Mouse (Mus musculus) heart, postnatal 0 days (tissue): ENCODE measurements around the gene Rnls. TPM values are rescaled to one million over a fixed set of nuclear protein-coding genes. Genes with fewer than 3 reads are reported as not detected.

Source experiments
- ATAC-seq: fragments of 200-750 bp; cut with Nextera tagmentation; 2 replicates; pipeline ENCODE4 v1.8.0; 2017; ENCODE audit warnings: low read depth, moderate number of reproducible peaks, moderate library complexity; ENCODE audit not compliant: insufficient read depth
- DNase-seq: peaks from one replicate; pipeline ENCODE4 v3.0.0-alpha.2; 2016; ENCODE audit warnings: low spot score
- H3K27ac ChIP-seq: fragments of 300-500 bp; sonication (generic); 2 replicates; pipeline ENCODE4 v1.5.1; 2014; ENCODE audit warnings: low read depth, mild to moderate bottlenecking
- H3K27me3 ChIP-seq: fragments of 300-500 bp; sonication (generic); 2 replicates; pipeline ENCODE4 v1.6.1; 2014; ENCODE audit warnings: low read length, mixed read lengths; ENCODE audit not compliant: control insufficient read depth, insufficient read depth
- H3K36me3 ChIP-seq: fragments of 300-500 bp; sonication (generic); replicated peaks from 2 replicates; pipeline ENCODE4 v1.6.1; 2014; ENCODE audit warnings: low read length, mixed read lengths; ENCODE audit not compliant: control insufficient read depth, insufficient read depth
- H3K4me1 ChIP-seq: fragments of 300-500 bp; sonication (generic); 2 replicates; pipeline ENCODE4 v1.6.1; 2014; ENCODE audit warnings: antibody characterized with exemption; ENCODE audit not compliant: control insufficient read depth, insufficient read depth
- H3K4me2 ChIP-seq: fragments of 300-500 bp; sonication (generic); 2 replicates; pipeline ENCODE4 v1.6.1; 2014; ENCODE audit warnings: low read depth, mild to moderate bottlenecking, low read length, moderate library complexity
- H3K4me3 ChIP-seq: fragments of 300-500 bp; sonication (generic); 2 replicates; pipeline ENCODE4 v1.5.1; 2014; ENCODE audit warnings: low read depth, low read length
- H3K9ac ChIP-seq: fragments of 300-500 bp; sonication (generic); replicated peaks from 2 replicates; pipeline ENCODE4 v1.6.1; 2014; ENCODE audit warnings: low read depth, low read length, mixed read lengths
- H3K9me3 ChIP-seq: fragments of 300-500 bp; sonication (generic); replicated peaks from 2 replicates; pipeline ENCODE4 v1.6.1; 2016; ENCODE audit warnings: low read length; ENCODE audit not compliant: control insufficient read depth
- CTCF ChIP-seq: IDR thresholded peaks from 2 replicates; pipeline ENCODE4 v1.5.1; 2016; ENCODE audit warnings: antibody characterized with exemption, control low read depth, low read depth
- EP300 ChIP-seq: IDR thresholded peaks from 2 replicates; pipeline ENCODE4 v1.6.1; 2016; ENCODE audit warnings: antibody characterized with exemption, low read depth
- WGBS: fragments of 180-500 bp; shearing (Covaris S2); extraction: QIAGEN DNeasy Blood & Tissue Kit; methylation state at CpG from one replicate; pipeline ENCODE4 v1.1.7; 2014; 5-methylcytosine and 5-hydroxymethylcytosine counted together
- polyA plus RNA-seq: library from polyadenylated mRNA; unstranded; fragments of >200 nt; fragmentation: Nextera tagmentation; extraction: Ambion mirVana; gene quantifications from 2 replicates; pipeline ENCODE4 v1.2.1, GENCODE M21; 2015
- total RNA-seq: library from RNA; depleted of rRNA; stranded (reverse); fragments of >200 nt; gene quantifications from 2 replicates; pipeline ENCODE4 v1.2.3, GENCODE M21; 2014; ENCODE audit warnings: low replicate concordance

The Rnls gene
- total and polyA plus RNA-seq, 2 experiments from 2014 or later: 8.0 to 16.4 TPM

GRCm38 (mm10) chr19:33122611-33123226, 269.4 kb downstream of the Rnls start:
- Histone ChIP-seq H3K4me1 (no peaks in the 10 kb centered on the region), H3K9me3 (no peaks in the 10 kb centered on the region), H3K4me3 (no peak overlapping the region), H3K27me3 (no peaks in the 10 kb centered on the region), H3K4me2 (no peak overlapping the region), H3K9ac (no peak overlapping the region), H3K36me3 (no peaks in the 10 kb centered on the region), H3K27ac (no peak overlapping the region)
- WGBS: 79% methylated on average over 6 of the region's 6 CpGs
- DNase-seq (no peak), ATAC-seq (no peak)
- no peak for TF ChIP-seq CTCF
- no peak for TF ChIP-seq EP300

- ATAC-seq (no peak), DNase-seq (no peak)
- no peak overlapping the region for H3K9ac ChIP-seq
- WGBS: 65% methylated on average over 5 of the region's 5 CpGs
- H3K9me3 ChIP-seq: no peaks in the 10 kb centered on the region
- TF ChIP-seq EP300 (no peak), CTCF (no peak)
- H3K4me3 ChIP-seq: no peak overlapping the region
- H3K4me1 ChIP-seq: no peaks in the 10 kb centered on the region
- H3K4me2 ChIP-seq: no peak overlapping the region
- H3K36me3 ChIP-seq: no peaks in the 10 kb centered on the region
- H3K27ac ChIP-seq: no peak overlapping the region
- no peaks in the 10 kb centered on the region for H3K27me3 ChIP-seq
Observed at GRCm38 (mm10) chr19:33119947-33120346, 272.1 kb downstream of the Rnls start.

DNA sequence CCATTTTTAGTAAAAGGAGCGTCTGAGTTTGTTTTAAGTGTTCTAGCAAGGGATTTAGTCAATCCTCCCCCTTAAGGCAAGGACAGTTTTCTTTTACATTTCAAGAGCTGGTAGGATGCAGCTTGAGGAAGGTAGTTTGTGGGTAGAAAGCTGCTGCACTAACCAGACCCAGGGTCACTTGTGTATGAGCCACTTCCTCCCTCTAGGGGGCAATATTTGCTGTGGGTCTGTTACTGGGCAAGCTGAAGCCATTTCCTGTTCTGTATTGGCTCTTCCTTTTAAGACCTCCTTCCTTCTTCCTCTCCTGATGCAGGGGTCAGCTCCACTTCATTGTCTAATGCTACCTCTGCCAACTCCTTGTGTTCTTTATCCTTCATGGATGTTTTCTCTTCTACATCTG, 273.2 kb downstream of the Rnls start:
- H3K4me3 ChIP-seq: no peak overlapping the region
- no peak overlapping the region for H3K27ac ChIP-seq
- 48% methylated on average over 1 of the region's 1 CpGs for WGBS
- no peaks in the 10 kb centered on the region for H3K36me3 ChIP-seq
- H3K27me3 ChIP-seq: no peaks in the 10 kb centered on the region
- no peak overlapping the region for H3K4me2 ChIP-seq
- no peaks in the 10 kb centered on the region for H3K4me1 ChIP-seq
- H3K9ac ChIP-seq: no peak overlapping the region
- no peak for TF ChIP-seq EP300
- TF ChIP-seq CTCF: peak; percentile 25
- DNase-seq: no peak
- no peak for ATAC-seq
- H3K9me3 ChIP-seq: no peaks in the 10 kb centered on the region

GRCm38 (mm10) chr19:33114631-33115295, 277.3 kb downstream of the Rnls start:
- no peak for ATAC-seq
- DNase-seq: no peak
- no peaks in the 10 kb centered on the region for H3K36me3 ChIP-seq
- WGBS: 73% methylated on average over 8 of the region's 8 CpGs
- no peaks in the 10 kb centered on the region for H3K9me3 ChIP-seq
- no peak overlapping the region for H3K9ac ChIP-seq
- H3K4me1 ChIP-seq: no peaks in the 10 kb centered on the region
- H3K27me3 ChIP-seq: no peaks in the 10 kb centered on the region
- no peak overlapping the region for H3K27ac ChIP-seq
- TF ChIP-seq EP300 (no peak), CTCF (no peak)
- H3K4me3 ChIP-seq: no peak overlapping the region
- H3K4me2 ChIP-seq: no peak overlapping the region

DNA sequence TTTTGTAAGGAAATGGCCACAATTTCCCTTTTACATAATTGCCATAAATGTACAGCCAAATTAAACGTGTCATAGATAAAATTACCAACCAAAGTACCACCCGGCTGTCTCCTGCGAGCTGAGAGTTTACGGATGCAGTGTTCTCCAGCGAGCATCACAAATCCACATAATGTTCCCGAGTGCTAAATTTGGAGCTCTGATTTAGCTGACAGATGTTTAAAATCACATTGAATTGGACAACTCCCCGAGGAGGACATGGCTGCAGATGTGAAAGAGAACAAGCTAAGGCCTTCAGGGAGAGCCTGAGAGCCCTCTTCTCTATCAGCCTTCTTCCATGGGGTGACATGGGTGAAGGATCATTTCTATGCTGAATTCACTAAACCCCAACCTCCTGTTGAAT, 278.3 kb downstream of the Rnls start:
- no peak overlapping the region for H3K4me3 ChIP-seq
- H3K9me3 ChIP-seq: no peaks in the 10 kb centered on the region
- no peak for DNase-seq
- no peak overlapping the region for H3K9ac ChIP-seq
- H3K4me2 ChIP-seq: no peak overlapping the region
- no peak for TF ChIP-seq EP300
- TF ChIP-seq CTCF: no peak
- H3K27ac ChIP-seq: 0 out of 2 replicates have a peak overlapping the region, but pooled peaks have one; percentile 16
- H3K27me3 ChIP-seq: no peaks in the 10 kb centered on the region
- H3K4me1 ChIP-seq: no peaks in the 10 kb centered on the region
- WGBS: 51% methylated on average over 7 of the region's 7 CpGs
- no peaks in the 10 kb centered on the region for H3K36me3 ChIP-seq
- ATAC-seq: no peak

- Histone ChIP-seq H3K4me2 (no peak overlapping the region), H3K36me3 (no peaks in the 10 kb centered on the region), H3K27me3 (no peaks in the 10 kb centered on the region), H3K9ac (no peak overlapping the region), H3K9me3 (no peaks in the 10 kb centered on the region), H3K27ac (peak overlapping the region; percentile 5; the same call in 1 of the 2 replicates), H3K4me3 (no peak overlapping the region), H3K4me1 (no peaks in the 10 kb centered on the region)
- DNase-seq (no peak), ATAC-seq (no peak)
- TF ChIP-seq EP300 (no peak), CTCF (no peak)
- WGBS: 70% methylated on average over 9 of the region's 9 CpGs
Observed at GRCm38 (mm10) chr19:33110404-33110803, 281.7 kb downstream of the Rnls start.
